Mouse (Mus musculus): ENCODE data around the gene Olfr487. TPM values are rescaled to one million over a fixed set of nuclear protein-coding genes. Genes with fewer than 3 reads are reported as not detected.
"Not testable (repeated sequence)": the region's sequence is repeated elsewhere in the genome, so short reads cannot be mapped to it uniquely, and the experiment has no call there.

Gene Olfr487
- polyA plus RNA-seq (2014; fragmentation: Nextera tagmentation; extraction: Ambion mirVana): not detected in 2 replicates

- H3K4me2 ChIP-seq (replicated peaks; ENCODE audit: low read depth, low read length); H3K9me3 ChIP-seq (ENCODE audit: control insufficient read depth, low read length); ATAC-seq (ENCODE audit: low FRiP score, low TSS enrichment); H3K4me1 ChIP-seq (ENCODE audit: control insufficient read depth, insufficient read depth, low read length); H3K27me3 ChIP-seq (ENCODE audit: control insufficient read depth, insufficient read depth, low read length); H3K4me3 ChIP-seq (ENCODE audit: low read length); H3K36me3 ChIP-seq (ENCODE audit: control insufficient read depth, insufficient read depth, low read length); H3K27ac ChIP-seq (ENCODE audit: low read depth, low read length); H3K9ac ChIP-seq (ENCODE audit: low read depth, low read length): not testable (repeated sequence)
Observed at GRCm38 (mm10) chr7:108214536-108214935, at the start of gene Olfr487. Gene Olfr487 (minus strand): TSS chr7:108214636.

GRCm38 (mm10) chr7:108258247-108258646 lies 43.8 kb upstream of the Olfr487 start, which contains the start of gene Olfr488:
Gene Olfr488 (minus strand): TSS chr7:108258347.
- Histone ChIP-seq H3K9me3 (ENCODE audit: control insufficient read depth, low read length) (no peaks in the 10 kb centered on the region), H3K4me1 (ENCODE audit: control insufficient read depth, insufficient read depth, low read length) (no peaks in the 10 kb centered on the region)

GRCm38 (mm10) chr7:108233551-108233950 lies 19.1 kb upstream of the Olfr487 start:
- H3K27me3 ChIP-seq (ENCODE audit: control insufficient read depth, insufficient read depth, low read length): no peaks in the 10 kb centered on the region
- ATAC-seq (ENCODE audit: low FRiP score, low TSS enrichment): no peak
- H3K9ac ChIP-seq (ENCODE audit: low read depth, low read length): no peak overlapping the region
- no peak overlapping the region for H3K4me2 ChIP-seq (replicated peaks; ENCODE audit: low read depth, low read length)
- 82% methylated on average over 3 of the region's 3 CpGs for WGBS
- no peaks in the 10 kb centered on the region for H3K36me3 ChIP-seq (ENCODE audit: control insufficient read depth, insufficient read depth, low read length)
- no peaks in the 10 kb centered on the region for H3K9me3 ChIP-seq (ENCODE audit: control insufficient read depth, low read length)
- H3K4me3 ChIP-seq (ENCODE audit: low read length): no peak overlapping the region
- no peak overlapping the region for H3K27ac ChIP-seq (ENCODE audit: low read depth, low read length)
- no peaks in the 10 kb centered on the region for H3K4me1 ChIP-seq (ENCODE audit: control insufficient read depth, insufficient read depth, low read length)

More at GRCm38 (mm10) chr7:108258247-108258646, 43.8 kb upstream of the Olfr487 start, which contains the start of gene Olfr488:
- ATAC-seq (ENCODE audit: low FRiP score, low TSS enrichment): no peak
- no peak within 1 kb of the TSS for H3K4me2 ChIP-seq (replicated peaks; ENCODE audit: low read depth, low read length)
- H3K27ac ChIP-seq (ENCODE audit: low read depth, low read length): no peak within 1 kb of the TSS
- no peak within 1 kb of the TSS for H3K9ac ChIP-seq (ENCODE audit: low read depth, low read length)
- H3K27me3 ChIP-seq (ENCODE audit: control insufficient read depth, insufficient read depth, low read length): no peaks in the 10 kb centered on the region
- H3K4me3 ChIP-seq (ENCODE audit: low read length): no peak within 1 kb of the TSS
- H3K36me3 ChIP-seq (ENCODE audit: control insufficient read depth, insufficient read depth, low read length): no peaks in the 10 kb centered on the region

- no peaks in the 10 kb centered on the region for H3K4me1 ChIP-seq (ENCODE audit: control insufficient read depth, insufficient read depth, low read length)
- no peaks in the 10 kb centered on the region for H3K36me3 ChIP-seq (ENCODE audit: control insufficient read depth, insufficient read depth, low read length)
- H3K4me3 ChIP-seq (ENCODE audit: low read length): no peak overlapping the region
- H3K9me3 ChIP-seq (ENCODE audit: control insufficient read depth, low read length): no peaks in the 10 kb centered on the region
- H3K27me3 ChIP-seq (ENCODE audit: control insufficient read depth, insufficient read depth, low read length): no peaks in the 10 kb centered on the region
- no peak overlapping the region for H3K4me2 ChIP-seq (replicated peaks; ENCODE audit: low read depth, low read length)
- H3K9ac ChIP-seq (ENCODE audit: low read depth, low read length): no peak overlapping the region
- no peak for ATAC-seq (ENCODE audit: low FRiP score, low TSS enrichment)
- WGBS: 64% methylated on average over 6 of the region's 6 CpGs
- H3K27ac ChIP-seq (ENCODE audit: low read depth, low read length): no peak overlapping the region
Observed at GRCm38 (mm10) chr7:108196938-108197337, 17.5 kb downstream of the Olfr487 start.

GRCm38 (mm10) chr7:108196337-108196736 lies 18.1 kb downstream of the Olfr487 start:
- not testable (repeated sequence) for H3K4me1 ChIP-seq (ENCODE audit: control insufficient read depth, insufficient read depth, low read length); H3K36me3 ChIP-seq (ENCODE audit: control insufficient read depth, insufficient read depth, low read length); ATAC-seq (ENCODE audit: low FRiP score, low TSS enrichment); H3K27me3 ChIP-seq (ENCODE audit: control insufficient read depth, insufficient read depth, low read length); H3K4me3 ChIP-seq (ENCODE audit: low read length); H3K27ac ChIP-seq (ENCODE audit: low read depth, low read length); H3K9ac ChIP-seq (ENCODE audit: low read depth, low read length); H3K4me2 ChIP-seq (replicated peaks; ENCODE audit: low read depth, low read length); H3K9me3 ChIP-seq (ENCODE audit: control insufficient read depth, low read length)
- 61% methylated on average over 3 of the region's 3 CpGs for WGBS

- H3K36me3 ChIP-seq (ENCODE audit: control insufficient read depth, insufficient read depth, low read length); H3K27me3 ChIP-seq (ENCODE audit: control insufficient read depth, insufficient read depth, low read length); H3K4me1 ChIP-seq (ENCODE audit: control insufficient read depth, insufficient read depth, low read length); H3K4me2 ChIP-seq (replicated peaks; ENCODE audit: low read depth, low read length); H3K9me3 ChIP-seq (ENCODE audit: control insufficient read depth, low read length); H3K4me3 ChIP-seq (ENCODE audit: low read length); H3K9ac ChIP-seq (ENCODE audit: low read depth, low read length); H3K27ac ChIP-seq (ENCODE audit: low read depth, low read length); ATAC-seq (ENCODE audit: low FRiP score, low TSS enrichment): not testable (repeated sequence)
- 69% methylated on average over 1 of the region's 1 CpGs for WGBS
Observed at GRCm38 (mm10) chr7:108192714-108193113, 21.7 kb downstream of the Olfr487 start.

- not testable (repeated sequence) for H3K9me3 ChIP-seq (ENCODE audit: control insufficient read depth, low read length); H3K36me3 ChIP-seq (ENCODE audit: control insufficient read depth, insufficient read depth, low read length); H3K27me3 ChIP-seq (ENCODE audit: control insufficient read depth, insufficient read depth, low read length); H3K4me3 ChIP-seq (ENCODE audit: low read length); H3K27ac ChIP-seq (ENCODE audit: low read depth, low read length); H3K4me2 ChIP-seq (replicated peaks; ENCODE audit: low read depth, low read length); H3K9ac ChIP-seq (ENCODE audit: low read depth, low read length); ATAC-seq (ENCODE audit: low FRiP score, low TSS enrichment); H3K4me1 ChIP-seq (ENCODE audit: control insufficient read depth, insufficient read depth, low read length)
- 54% methylated on average over 2 of the region's 2 CpGs for WGBS
Observed at GRCm38 (mm10) chr7:108191196-108191595, 23.2 kb downstream of the Olfr487 start.

- H3K9me3 ChIP-seq (ENCODE audit: control insufficient read depth, low read length); H3K36me3 ChIP-seq (ENCODE audit: control insufficient read depth, insufficient read depth, low read length); H3K27me3 ChIP-seq (ENCODE audit: control insufficient read depth, insufficient read depth, low read length); H3K27ac ChIP-seq (ENCODE audit: low read depth, low read length); H3K4me1 ChIP-seq (ENCODE audit: control insufficient read depth, insufficient read depth, low read length); H3K4me2 ChIP-seq (replicated peaks; ENCODE audit: low read depth, low read length); ATAC-seq (ENCODE audit: low FRiP score, low TSS enrichment); H3K9ac ChIP-seq (ENCODE audit: low read depth, low read length); H3K4me3 ChIP-seq (ENCODE audit: low read length): not testable (repeated sequence)
- 95% methylated on average over 2 of the region's 2 CpGs for whole genome bisulfite sequencing
Observed at GRCm38 (mm10) chr7:108185237-108185636, 29.2 kb downstream of the Olfr487 start.

- not testable (repeated sequence) for H3K4me2 ChIP-seq (replicated peaks; ENCODE audit: low read depth, low read length); ATAC-seq (ENCODE audit: low FRiP score, low TSS enrichment); H3K36me3 ChIP-seq (ENCODE audit: control insufficient read depth, insufficient read depth, low read length); H3K4me3 ChIP-seq (ENCODE audit: low read length); H3K9ac ChIP-seq (ENCODE audit: low read depth, low read length); H3K4me1 ChIP-seq (ENCODE audit: control insufficient read depth, insufficient read depth, low read length); H3K27ac ChIP-seq (ENCODE audit: low read depth, low read length); H3K9me3 ChIP-seq (ENCODE audit: control insufficient read depth, low read length); H3K27me3 ChIP-seq (ENCODE audit: control insufficient read depth, insufficient read depth, low read length)
- WGBS: 91% methylated on average over 3 of the region's 3 CpGs
Observed at GRCm38 (mm10) chr7:108184401-108184800, 30.0 kb downstream of the Olfr487 start.

GRCm38 (mm10) chr7:108172642-108173041 lies 41.8 kb downstream of the Olfr487 start, which contains the start of gene Olfr486:
Gene Olfr486 (minus strand): TSS chr7:108172742.
- not testable (repeated sequence) for ATAC-seq (ENCODE audit: low FRiP score, low TSS enrichment); H3K4me2 ChIP-seq (replicated peaks; ENCODE audit: low read depth, low read length)

More at GRCm38 (mm10) chr7:108172642-108173041, 41.8 kb downstream of the Olfr487 start, which contains the start of gene Olfr486:
- not testable (repeated sequence) for H3K9ac ChIP-seq (ENCODE audit: low read depth, low read length); H3K36me3 ChIP-seq (ENCODE audit: control insufficient read depth, insufficient read depth, low read length); H3K9me3 ChIP-seq (ENCODE audit: control insufficient read depth, low read length); H3K4me1 ChIP-seq (ENCODE audit: control insufficient read depth, insufficient read depth, low read length); H3K4me3 ChIP-seq (ENCODE audit: low read length); H3K27ac ChIP-seq (ENCODE audit: low read depth, low read length); H3K27me3 ChIP-seq (ENCODE audit: control insufficient read depth, insufficient read depth, low read length)
- WGBS: 100% methylated on average over 1 of the region's 1 CpGs

All from kidney, embryonic 14.5 days (tissue).